Mouse (Mus musculus) kidney, embryonic 16.5 days (tissue): ENCODE results near the gene Spen. TPM values are rescaled to one million over a fixed set of nuclear protein-coding genes. Genes with fewer than 3 reads are reported as not detected.

Source experiments
- ATAC-seq: fragments of 200-750 bp; cut with Nextera tagmentation; 2 replicates; pipeline ENCODE4 v1.8.0; 2017; ENCODE audit warnings: moderate TSS enrichment; ENCODE audit not compliant: low FRiP score, low TSS enrichment
- H3K27ac ChIP-seq: fragments of 300-500 bp; sonication (generic); 2 replicates; pipeline ENCODE4 v1.5.1; 2014; ENCODE audit warnings: low read length
- H3K27me3 ChIP-seq: fragments of 300-500 bp; sonication (generic); 2 replicates; pipeline ENCODE4 v1.6.1; 2014; ENCODE audit warnings: low read length, control low read depth, mixed read lengths; ENCODE audit not compliant: insufficient read depth
- H3K36me3 ChIP-seq: fragments of 300-500 bp; sonication (generic); 2 replicates; pipeline ENCODE4 v1.6.1; 2014; ENCODE audit warnings: low read length, control low read depth, mixed read lengths; ENCODE audit not compliant: insufficient read depth
- H3K4me1 ChIP-seq: fragments of 300-500 bp; sonication (generic); 2 replicates; pipeline ENCODE4 v1.6.1; 2014; ENCODE audit warnings: low read length, control low read depth, mixed read lengths; ENCODE audit not compliant: insufficient read depth
- H3K4me2 ChIP-seq: fragments of 300-500 bp; sonication (generic); replicated peaks from 2 replicates; pipeline ENCODE4 v1.6.1; 2014; ENCODE audit warnings: low read depth, low read length
- H3K4me3 ChIP-seq: fragments of 300-500 bp; sonication (generic); 2 replicates; pipeline ENCODE4 v1.5.1; 2014; ENCODE audit warnings: mild to moderate bottlenecking, low read length
- H3K9ac ChIP-seq: fragments of 300-500 bp; sonication (generic); replicated peaks from 2 replicates; pipeline ENCODE4 v1.6.1; 2014; ENCODE audit warnings: low read length
- H3K9me3 ChIP-seq: fragments of 300-500 bp; sonication (generic); 2 replicates; pipeline ENCODE4 v1.6.1; 2016; ENCODE audit warnings: low read length, control low read depth
- WGBS: fragments of 180-500 bp; shearing (Covaris S2); extraction: QIAGEN DNeasy Blood & Tissue Kit; methylation state at CpG from one replicate; pipeline ENCODE4 v1.1.7; 2014; 5-methylcytosine and 5-hydroxymethylcytosine counted together
- polyA plus RNA-seq: library from polyadenylated mRNA; unstranded; fragments of >200 nt; fragmentation: Nextera tagmentation; extraction: Ambion mirVana; gene quantifications from 2 replicates; pipeline ENCODE4 v1.2.1, GENCODE M21; 2015

Gene Spen
- polyA plus RNA-seq, 1 experiment from 2014 or later = 10.5 TPM

GRCm38 (mm10) chr4:141518386-141518785 lies 20.0 kb downstream of the Spen start:
- Histone ChIP-seq H3K4me3 (no peak overlapping the region), H3K4me1 (peaks cover 14% of the 10 kb centered on the region), H3K4me2 (no peak overlapping the region), H3K27me3 (no peaks in the 10 kb centered on the region), H3K36me3 (peaks cover 54% of the 10 kb centered on the region), H3K27ac (no peak overlapping the region), H3K9me3 (0 out of 2 replicates have a peak, but pooled peaks cover 8% of the 10 kb centered on the region), H3K9ac (no peak overlapping the region)
- ATAC-seq = no peak
- 83% methylated on average over 3 of the region's 3 CpGs for WGBS

GRCm38 (mm10) chr4:141514179-141514641 lies 24.2 kb downstream of the Spen start:
- ATAC-seq = no peak
- H3K27ac ChIP-seq = 0 out of 2 replicates have a peak overlapping the region, but pooled peaks have one; percentile 18
- no peak overlapping the region for H3K4me2 ChIP-seq
- H3K36me3 ChIP-seq = peaks cover 27% of the 10 kb centered on the region
- no peak overlapping the region for H3K9ac ChIP-seq
- 46% methylated on average over 12 of the region's 12 CpGs for WGBS
- H3K4me3 ChIP-seq = no peak overlapping the region
- H3K27me3 ChIP-seq = no peaks in the 10 kb centered on the region
- peaks cover 15% of the 10 kb centered on the region for H3K4me1 ChIP-seq
- no peaks in the 10 kb centered on the region for H3K9me3 ChIP-seq

GRCm38 (mm10) chr4:141512145-141512544 lies 26.3 kb downstream of the Spen start:
- H3K4me3 ChIP-seq = no peak overlapping the region
- peaks cover 18% of the 10 kb centered on the region for H3K4me1 ChIP-seq
- H3K36me3 ChIP-seq = peaks cover 25% of the 10 kb centered on the region
- H3K27me3 ChIP-seq = no peaks in the 10 kb centered on the region
- no peak overlapping the region for H3K4me2 ChIP-seq
- WGBS = 63% methylated on average over 6 of the region's 6 CpGs
- H3K27ac ChIP-seq = no peak overlapping the region
- no peaks in the 10 kb centered on the region for H3K9me3 ChIP-seq
- H3K9ac ChIP-seq = 0 out of 2 replicates have a peak overlapping the region, but pooled peaks have one; percentile 38
- no peak for ATAC-seq

GRCm38 (mm10) chr4:141510457-141510856 lies 27.9 kb downstream of the Spen start:
- no peak overlapping the region for H3K4me3 ChIP-seq
- H3K9ac ChIP-seq = no peak overlapping the region
- WGBS = 85% methylated on average over 13 of the region's 13 CpGs
- H3K4me2 ChIP-seq = no peak overlapping the region
- H3K9me3 ChIP-seq = no peaks in the 10 kb centered on the region
- peaks cover 29% of the 10 kb centered on the region for H3K4me1 ChIP-seq
- peaks cover 8% of the 10 kb centered on the region; the same call in 1 of the 2 replicates for H3K36me3 ChIP-seq
- H3K27me3 ChIP-seq = no peaks in the 10 kb centered on the region
- no peak overlapping the region for H3K27ac ChIP-seq
- ATAC-seq = no peak

- Histone ChIP-seq H3K4me1 (peaks cover 14% of the 10 kb centered on the region), H3K4me2 (0 out of 2 replicates have a peak overlapping the region, but pooled peaks have one; percentile 16), H3K4me3 (no peak overlapping the region), H3K27ac (peak overlapping the region; percentile 85), H3K36me3 (no peaks in the 10 kb centered on the region; the same call in 1 of the 2 replicates), H3K9ac (0 out of 2 replicates have a peak overlapping the region, but pooled peaks have one; percentile 7), H3K27me3 (no peaks in the 10 kb centered on the region), H3K9me3 (no peaks in the 10 kb centered on the region)
- peak; percentile 12; the same call in 1 of the 2 replicates for ATAC-seq
- WGBS = 70% methylated on average over 10 of the region's 10 CpGs
Observed at GRCm38 (mm10) chr4:141506893-141507292, 31.5 kb downstream of the Spen start.

- ATAC-seq = peak; percentile 92
- H3K4me1 ChIP-seq = peaks cover 15% of the 10 kb centered on the region
- peak overlapping the region; percentile 7; the same call in 1 of the 2 replicates for H3K9ac ChIP-seq
- H3K36me3 ChIP-seq = no peaks in the 10 kb centered on the region; the same call in 1 of the 2 replicates
- WGBS = 48% methylated on average over 10 of the region's 10 CpGs
- no peaks in the 10 kb centered on the region for H3K9me3 ChIP-seq
- H3K27me3 ChIP-seq = no peaks in the 10 kb centered on the region
- H3K4me2 ChIP-seq = 0 out of 2 replicates have a peak overlapping the region, but pooled peaks have one; percentile 16
- H3K4me3 ChIP-seq = no peak overlapping the region
- peak overlapping the region; percentile 85 for H3K27ac ChIP-seq
Observed at GRCm38 (mm10) chr4:141506352-141506751, 32.0 kb downstream of the Spen start.

- H3K4me1 ChIP-seq = peaks cover 20% of the 10 kb centered on the region
- no peaks in the 10 kb centered on the region for H3K27me3 ChIP-seq
- H3K9me3 ChIP-seq = no peaks in the 10 kb centered on the region
- H3K36me3 ChIP-seq = no peaks in the 10 kb centered on the region; the same call in 1 of the 2 replicates
- no peak overlapping the region for H3K9ac ChIP-seq
- H3K4me3 ChIP-seq = no peak overlapping the region
- WGBS = 89% methylated on average over 10 of the region's 11 CpGs
- H3K27ac ChIP-seq = peak overlapping the region; percentile 85
- no peak for ATAC-seq
- H3K4me2 ChIP-seq = no peak overlapping the region
Observed at GRCm38 (mm10) chr4:141505810-141506209, 32.6 kb downstream of the Spen start.

GRCm38 (mm10) chr4:141504471-141504870 lies 33.9 kb downstream of the Spen start:
- Histone ChIP-seq H3K4me2 (no peak overlapping the region), H3K27me3 (no peaks in the 10 kb centered on the region), H3K4me3 (no peak overlapping the region), H3K27ac (no peak overlapping the region), H3K9ac (no peak overlapping the region), H3K4me1 (peaks cover 25% of the 10 kb centered on the region), H3K9me3 (no peaks in the 10 kb centered on the region), H3K36me3 (no peaks in the 10 kb centered on the region; the same call in 1 of the 2 replicates)
- WGBS = 96% methylated on average over 4 of the region's 4 CpGs
- ATAC-seq = no peak

GRCm38 (mm10) chr4:141502723-141503122 lies 35.7 kb downstream of the Spen start:
- H3K4me2 ChIP-seq = no peak overlapping the region
- H3K4me3 ChIP-seq = no peak overlapping the region
- H3K9ac ChIP-seq = no peak overlapping the region
- no peaks in the 10 kb centered on the region for H3K27me3 ChIP-seq
- H3K4me1 ChIP-seq = peaks cover 25% of the 10 kb centered on the region
- no peaks in the 10 kb centered on the region; the same call in 1 of the 2 replicates for H3K36me3 ChIP-seq
- no peak overlapping the region for H3K27ac ChIP-seq
- no peak for ATAC-seq
- no peaks in the 10 kb centered on the region for H3K9me3 ChIP-seq
- 54% methylated on average over 5 of the region's 5 CpGs for WGBS

GRCm38 (mm10) chr4:141501058-141501457 lies 37.3 kb downstream of the Spen start:
- Histone ChIP-seq H3K27ac (peak overlapping the region; percentile 22; the same call in 1 of the 2 replicates), H3K4me1 (peaks cover 11% of the 10 kb centered on the region; the same call in 1 of the 2 replicates), H3K9me3 (no peaks in the 10 kb centered on the region), H3K4me3 (no peak overlapping the region), H3K27me3 (no peaks in the 10 kb centered on the region), H3K9ac (no peak overlapping the region), H3K36me3 (no peaks in the 10 kb centered on the region; the same call in 1 of the 2 replicates), H3K4me2 (no peak overlapping the region)
- WGBS = 74% methylated on average over 5 of the region's 5 CpGs
- ATAC-seq = no peak
